Mouse (Mus musculus) limb, embryonic 13.5 days (tissue): ENCODE measurements around the gene Tceal9. TPM values are rescaled to one million over a fixed set of nuclear protein-coding genes. Genes with fewer than 3 reads are reported as not detected.
"Not testable (repeated sequence)": the region's sequence is repeated elsewhere in the genome, so short reads cannot be mapped to it uniquely, and the experiment has no call there.

Experiments
- ATAC-seq: fragments of 200-750 bp; cut with Nextera tagmentation; 2 replicates; pipeline ENCODE4 v1.8.0; 2017; ENCODE audit warnings: low read depth, moderate number of reproducible peaks, moderate TSS enrichment; ENCODE audit not compliant: low FRiP score
- H3K27ac ChIP-seq: fragments of 300-500 bp; sonication (generic); 2 replicates; pipeline ENCODE4 v1.5.1; 2015; ENCODE audit warnings: inconsistent platforms, mild to moderate bottlenecking, moderate library complexity
- H3K27me3 ChIP-seq: fragments of 300-500 bp; sonication (generic); 2 replicates; pipeline ENCODE4 v1.6.1; 2015; ENCODE audit warnings: mild to moderate bottlenecking, inconsistent platforms
- H3K36me3 ChIP-seq: fragments of 300-500 bp; sonication (generic); 2 replicates; pipeline ENCODE4 v1.6.1; 2015; ENCODE audit warnings: inconsistent platforms, mild to moderate bottlenecking, moderate library complexity
- H3K4me1 ChIP-seq: fragments of 300-500 bp; sonication (generic); 2 replicates; pipeline ENCODE4 v1.6.1; 2015; ENCODE audit warnings: inconsistent platforms
- H3K4me2 ChIP-seq: fragments of 300-500 bp; sonication (generic); replicated peaks from 2 replicates; pipeline ENCODE4 v1.6.1; 2015; ENCODE audit warnings: inconsistent platforms, mild to moderate bottlenecking, moderate library complexity
- H3K4me3 ChIP-seq: fragments of 300-500 bp; sonication (generic); 2 replicates; pipeline ENCODE4 v1.5.1; 2015; ENCODE audit warnings: moderate library complexity, mild to moderate bottlenecking, inconsistent platforms
- H3K9ac ChIP-seq: fragments of 300-500 bp; sonication (generic); 2 replicates; pipeline ENCODE4 v1.6.1; 2015; ENCODE audit warnings: mild to moderate bottlenecking, inconsistent platforms
- H3K9me3 ChIP-seq: fragments of 300-500 bp; sonication (generic); 2 replicates; pipeline ENCODE4 v1.6.1; 2016; ENCODE audit warnings: inconsistent platforms
- WGBS: fragments of 180-500 bp; shearing (Covaris S2); methylation state at CpG from one replicate; pipeline ENCODE4 v1.1.7; 2015; 5-methylcytosine and 5-hydroxymethylcytosine counted together
- polyA plus RNA-seq: library from polyadenylated mRNA; unstranded; fragments of >200 nt; fragmentation: Nextera tagmentation; extraction: Ambion mirVana; gene quantifications from 2 replicates; pipeline ENCODE4 v1.2.1, GENCODE M21; 2015

Gene Tceal9
- polyA plus RNA-seq: 709 and 736 TPM in 2 replicates

DNA sequence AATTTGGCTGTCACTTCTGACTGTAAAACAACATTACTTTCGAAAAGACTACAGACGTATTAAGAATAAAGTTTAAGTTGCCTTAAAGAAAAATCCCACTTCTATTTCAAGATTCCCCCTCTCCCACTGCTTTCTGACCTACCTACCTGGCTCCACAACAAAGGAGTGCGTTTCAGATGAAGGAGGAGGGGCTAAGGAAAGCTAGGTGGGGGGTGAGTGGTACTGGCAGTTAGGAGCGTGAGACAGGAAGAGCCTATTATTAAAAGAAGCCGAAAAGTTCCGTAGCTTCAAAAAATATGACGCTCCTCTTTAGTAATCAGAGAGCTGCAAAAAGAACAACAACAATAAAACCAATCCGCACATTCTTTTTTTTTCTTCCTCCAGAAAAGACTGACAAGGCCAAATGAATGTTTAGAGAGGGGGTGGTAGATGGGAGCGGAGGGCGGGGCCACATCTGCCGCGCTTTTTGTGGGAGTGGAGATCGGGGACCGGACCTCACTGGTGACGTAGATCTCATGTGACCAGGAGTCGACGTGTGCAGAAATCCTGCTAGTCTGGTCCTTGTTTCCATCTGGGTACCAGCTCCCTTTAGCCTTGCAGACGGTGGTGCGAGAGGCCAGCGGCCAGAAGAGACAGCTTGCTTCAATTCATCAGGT, at the start of gene Tceal9:
Gene Tceal9, plus strand, starts transcription at position 506 of the 656 bp plus-strand sequence.
- Histone ChIP-seq H3K27ac (peak within 1 kb of the TSS; percentile 84), H3K9ac (peak within 1 kb of the TSS; percentile 80), H3K36me3 (no peaks in the 10 kb centered on the region), H3K4me3 (peak within 1 kb of the TSS; percentile 59), H3K4me2 (peak within 1 kb of the TSS; percentile 60), H3K27me3 (peaks cover 8% of the 10 kb centered on the region; the same call in 1 of the 2 replicates), H3K4me1 (peaks cover 3% of the 10 kb centered on the region; the same call in 1 of the 2 replicates), H3K9me3 (no peaks in the 10 kb centered on the region)
- peak; percentile 94 for ATAC-seq
- WGBS: 21% methylated on average over 20 of the region's 20 CpGs

DNA sequence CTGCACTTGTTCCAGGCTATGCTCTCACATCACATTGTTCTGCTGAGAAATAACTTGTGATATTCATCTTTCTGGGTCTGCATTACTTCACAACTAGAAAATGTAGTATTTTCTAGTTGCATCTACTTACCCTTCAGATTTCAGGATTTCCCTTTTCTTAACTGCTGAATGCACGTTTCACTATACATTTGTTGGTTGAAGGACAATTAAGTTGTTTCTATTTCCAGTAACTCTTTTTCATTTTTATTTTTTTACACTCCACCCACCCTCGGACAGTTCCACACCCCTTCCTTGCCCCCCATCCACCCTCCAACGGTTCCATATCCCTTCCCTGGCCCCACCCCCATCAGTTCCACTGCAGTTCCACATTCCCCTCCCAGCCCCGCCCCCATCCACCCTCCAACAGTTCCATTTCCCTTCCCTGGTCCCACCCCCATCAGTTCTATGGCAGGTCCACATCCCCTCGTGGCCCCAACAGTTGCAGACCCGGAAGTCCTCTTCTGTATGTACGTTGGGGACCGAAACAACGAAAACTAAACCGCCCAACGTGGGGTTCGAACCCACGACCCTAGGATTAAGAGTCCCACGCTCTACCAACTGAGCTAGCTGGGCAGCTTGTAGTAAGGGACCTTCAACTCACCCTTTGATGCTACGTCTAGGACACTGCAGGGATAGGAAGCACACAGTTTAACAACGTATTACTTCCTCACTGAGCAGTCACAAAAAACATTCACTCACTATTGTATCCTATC, 49.5 kb upstream of the Tceal9 start:
- Histone ChIP-seq H3K4me2 (no peak overlapping the region), H3K9ac (no peak overlapping the region), H3K27ac (no peak overlapping the region), H3K9me3 (no peaks in the 10 kb centered on the region), H3K27me3 (no peaks in the 10 kb centered on the region), H3K4me1 (no peaks in the 10 kb centered on the region), H3K4me3 (no peak overlapping the region), H3K36me3 (no peaks in the 10 kb centered on the region)
- no peak for ATAC-seq
- WGBS: 83% methylated on average over 16 of the region's 16 CpGs

DNA sequence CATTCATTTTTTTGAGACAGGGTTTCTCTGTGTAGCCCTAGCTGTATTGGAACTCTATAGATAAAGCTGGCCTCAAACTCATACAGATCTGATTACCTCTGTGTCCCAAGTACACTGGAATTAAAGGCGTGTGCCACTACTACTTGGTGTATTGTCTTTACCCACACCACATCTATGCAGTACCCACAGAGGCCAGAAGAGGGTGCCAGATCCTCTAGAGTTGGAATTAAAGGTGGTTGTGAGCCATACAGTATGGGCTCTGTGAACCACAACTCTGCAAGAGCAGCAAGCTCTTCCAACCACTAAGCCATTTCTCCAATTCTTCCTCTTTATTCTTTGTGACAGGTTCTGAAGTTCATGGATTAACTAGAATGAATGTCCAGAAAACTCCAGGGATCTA, 48.0 kb upstream of the Tceal9 start:
- H3K4me2 ChIP-seq: no peak overlapping the region
- no peak overlapping the region for H3K4me3 ChIP-seq
- H3K27me3 ChIP-seq: no peaks in the 10 kb centered on the region
- no peaks in the 10 kb centered on the region for H3K9me3 ChIP-seq
- 60% methylated on average over 1 of the region's 1 CpGs for WGBS
- ATAC-seq: no peak
- no peak overlapping the region for H3K9ac ChIP-seq
- no peaks in the 10 kb centered on the region for H3K4me1 ChIP-seq
- H3K36me3 ChIP-seq: no peaks in the 10 kb centered on the region
- H3K27ac ChIP-seq: no peak overlapping the region

DNA sequence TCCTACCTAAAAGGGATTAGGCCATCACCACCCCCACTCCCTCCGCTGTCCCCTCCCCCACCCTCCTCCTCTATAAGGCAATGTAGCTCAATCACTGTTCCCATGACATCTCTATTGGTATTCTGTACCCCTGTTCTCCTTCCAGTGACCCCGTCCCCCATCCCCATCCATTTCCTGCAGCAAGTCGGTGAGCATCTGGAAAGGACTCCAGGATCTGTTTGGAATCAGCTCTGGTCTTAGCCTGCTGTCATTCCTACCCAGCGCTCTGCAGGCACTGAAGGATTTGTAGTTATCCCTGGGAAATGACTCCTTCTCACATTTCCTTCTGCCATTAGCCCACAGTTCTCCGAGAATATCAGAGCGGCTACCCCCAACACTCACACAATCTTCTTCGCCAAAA, 41.6 kb upstream of the Tceal9 start:
- WGBS: 12% methylated on average over 7 of the region's 7 CpGs
- H3K9me3 ChIP-seq: no peaks in the 10 kb centered on the region
- H3K4me1 ChIP-seq: no peaks in the 10 kb centered on the region
- H3K4me2 ChIP-seq: peak overlapping the region; percentile 64
- ATAC-seq: peak; percentile 59; the same call in 1 of the 2 replicates
- peak overlapping the region; percentile 48 for H3K4me3 ChIP-seq
- no peaks in the 10 kb centered on the region for H3K36me3 ChIP-seq
- H3K27ac ChIP-seq: no peak overlapping the region
- H3K9ac ChIP-seq: peak overlapping the region; percentile 55
- peaks cover 4% of the 10 kb centered on the region; the same call in 1 of the 2 replicates for H3K27me3 ChIP-seq

DNA sequence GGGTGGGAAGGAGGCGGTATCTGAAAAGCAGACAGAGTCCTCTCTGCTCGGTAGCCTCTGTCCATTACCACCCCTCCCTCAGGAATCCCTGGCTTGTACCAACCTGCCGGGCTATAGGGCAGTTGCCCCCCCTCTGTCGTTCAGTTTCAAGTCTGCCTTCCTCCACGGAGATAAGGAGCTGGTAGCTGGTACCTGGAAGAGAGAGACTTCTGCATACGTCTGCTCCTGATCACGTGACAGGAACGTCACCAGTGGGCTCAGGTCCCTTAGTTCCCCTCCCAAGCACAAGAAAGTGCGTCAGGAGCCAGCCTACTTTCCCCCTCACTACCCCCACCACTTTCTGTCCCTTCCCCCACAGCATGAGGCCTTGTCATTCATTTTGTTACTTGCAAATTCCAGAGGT, 41.2 kb upstream of the Tceal9 start, which contains the start of gene Tceal5:
Gene Tceal5, minus strand, starts transcription at position 213 of the 403 bp plus-strand sequence.
- no peaks in the 10 kb centered on the region for H3K4me1 ChIP-seq
- H3K9ac ChIP-seq: peak within 1 kb of the TSS; percentile 55
- H3K4me3 ChIP-seq: peak within 1 kb of the TSS; percentile 48
- no peak within 1 kb of the TSS for H3K27ac ChIP-seq
- 10% methylated on average over 9 of the region's 9 CpGs for WGBS
- ATAC-seq: peak; percentile 85
- no peaks in the 10 kb centered on the region for H3K9me3 ChIP-seq
- peak within 1 kb of the TSS; percentile 64 for H3K4me2 ChIP-seq
- peaks cover 4% of the 10 kb centered on the region; the same call in 1 of the 2 replicates for H3K27me3 ChIP-seq
- no peaks in the 10 kb centered on the region for H3K36me3 ChIP-seq

DNA sequence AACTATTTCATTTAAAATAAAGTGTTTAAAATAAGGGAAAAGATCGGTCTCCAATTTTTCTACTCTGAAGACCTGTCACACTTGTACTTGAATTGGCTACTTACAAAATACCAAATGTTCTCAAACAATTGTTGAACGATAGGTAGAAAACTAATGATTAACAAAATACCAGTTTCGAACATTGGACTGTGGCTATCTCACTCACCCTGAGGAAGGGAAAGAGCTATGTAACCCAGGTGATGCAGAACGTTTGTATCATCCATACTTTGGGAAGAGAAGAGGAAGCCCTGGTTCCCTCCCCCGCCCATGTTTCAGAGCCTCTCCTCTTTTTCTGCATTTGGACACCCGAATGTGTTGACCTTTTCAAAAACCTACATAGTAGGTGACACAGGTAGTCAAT, 40.5 kb upstream of the Tceal9 start:
- Histone ChIP-seq H3K36me3 (no peaks in the 10 kb centered on the region), H3K9me3 (no peaks in the 10 kb centered on the region), H3K9ac (no peak overlapping the region), H3K4me2 (no peak overlapping the region), H3K27me3 (peaks cover 6% of the 10 kb centered on the region; the same call in 1 of the 2 replicates), H3K4me1 (no peaks in the 10 kb centered on the region), H3K27ac (no peak overlapping the region), H3K4me3 (no peak overlapping the region)
- 74% methylated on average over 6 of the region's 6 CpGs for WGBS
- ATAC-seq: no peak

DNA sequence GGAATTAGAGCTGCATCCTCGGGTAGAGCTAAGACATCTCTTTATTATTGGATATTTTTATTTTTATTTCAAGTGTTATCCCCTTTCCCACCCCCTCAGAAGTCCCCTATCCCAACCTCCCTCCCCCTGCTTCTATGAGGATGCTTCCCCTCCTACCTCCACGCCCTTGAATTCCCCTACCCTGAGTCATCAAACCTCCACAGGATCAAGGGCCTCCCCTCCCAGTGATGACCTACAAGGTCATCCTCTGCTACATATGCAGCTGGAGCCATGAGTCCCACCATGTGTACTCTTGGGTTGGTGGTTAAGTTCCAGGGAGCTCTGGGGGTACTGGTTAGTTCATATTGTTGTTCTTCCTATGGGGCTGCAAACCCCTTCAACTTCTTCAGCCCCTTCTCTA, 31.5 kb upstream of the Tceal9 start:
- Histone ChIP-seq H3K4me3 (no peak overlapping the region), H3K9ac (no peak overlapping the region), H3K4me2 (no peak overlapping the region), H3K27ac (no peak overlapping the region), H3K36me3 (no peaks in the 10 kb centered on the region), H3K4me1 (no peaks in the 10 kb centered on the region), H3K9me3 (no peaks in the 10 kb centered on the region), H3K27me3 (peaks cover 12% of the 10 kb centered on the region; the same call in 1 of the 2 replicates)
- no peak for ATAC-seq
- 63% methylated on average over 2 of the region's 2 CpGs for WGBS

DNA sequence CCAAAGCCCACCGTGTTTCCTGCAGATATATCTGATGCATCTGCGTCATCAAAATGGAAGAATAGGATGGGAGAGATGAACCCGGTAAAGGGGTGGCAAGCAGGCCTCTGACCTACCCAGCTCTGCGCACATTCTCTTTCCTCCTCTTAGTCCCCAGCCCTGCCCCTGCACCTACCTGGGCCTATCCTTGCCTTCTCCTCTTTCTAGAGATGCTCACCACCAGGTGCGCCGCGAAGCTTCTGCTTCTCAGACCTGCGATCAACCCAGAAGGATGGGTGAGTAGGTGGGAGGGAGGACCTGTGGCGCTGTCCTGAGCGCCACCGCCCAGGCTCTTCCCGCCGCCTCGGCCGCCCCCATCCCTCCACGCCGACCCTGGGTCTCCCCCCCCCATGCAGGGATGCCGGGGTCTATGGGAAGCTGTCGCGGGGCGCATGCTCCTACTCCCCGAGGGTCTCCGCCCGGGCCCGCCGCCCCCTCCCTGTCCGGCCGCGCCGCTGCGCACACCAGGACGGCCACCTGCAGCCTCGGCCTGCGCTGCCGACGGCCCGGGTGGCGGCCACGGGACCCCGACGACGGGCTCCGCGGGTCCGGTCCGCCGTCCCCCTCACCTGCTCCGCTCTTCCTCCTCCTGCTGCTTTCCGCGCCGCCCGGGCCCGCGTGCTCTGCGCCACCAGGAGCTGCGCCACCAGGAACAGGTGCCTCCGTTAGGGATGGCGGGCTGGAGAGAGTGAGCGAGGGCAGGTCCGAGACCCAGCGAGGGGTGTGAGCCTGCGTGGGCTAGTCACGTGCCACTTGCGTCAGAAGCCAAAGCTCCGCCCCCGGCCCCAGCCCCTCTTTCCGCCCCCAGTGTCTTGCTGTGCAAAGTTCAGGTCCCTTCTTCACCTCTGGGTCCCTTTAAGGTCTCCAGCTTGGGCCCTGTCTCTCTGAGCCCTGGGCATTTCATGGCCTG, 29.9 kb upstream of the Tceal9 start, which contains the start of the genes Tceal7 and Bex1:
Gene Tceal7, plus strand, starts transcription at position 51 of the 949 bp plus-strand sequence.
Gene Bex1, minus strand, starts transcription at position 785 of the 949 bp plus-strand sequence.
- H3K27me3 ChIP-seq, H3K9ac ChIP-seq, H3K9me3 ChIP-seq, H3K27ac ChIP-seq, H3K4me1 ChIP-seq, H3K36me3 ChIP-seq: not testable (repeated sequence)
- ATAC-seq: peak; percentile 86
- Histone ChIP-seq H3K4me3 (peak within 1 kb of the TSS; percentile 42), H3K4me2 (peak within 1 kb of the TSS; percentile 59)
- WGBS: 15% methylated on average over 9 of the region's 67 CpGs

DNA sequence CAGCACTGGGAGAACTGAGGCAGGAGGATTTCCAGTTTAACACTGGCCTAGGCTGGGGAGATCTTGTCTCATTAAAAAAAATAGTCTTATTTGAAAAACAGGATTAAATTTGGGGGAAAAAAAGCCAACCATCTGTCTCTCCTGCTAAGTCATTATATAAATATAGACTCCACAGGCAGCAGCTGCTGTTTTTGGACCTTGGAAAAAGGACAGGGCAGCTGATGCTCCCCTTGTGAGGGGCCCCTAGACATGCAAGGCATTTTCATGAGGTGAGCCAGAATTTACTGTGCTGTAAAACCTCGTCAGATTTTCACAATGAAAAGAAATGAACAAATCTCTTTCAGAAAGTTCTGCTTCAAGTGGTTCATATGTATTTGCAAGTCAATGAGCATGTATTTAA, 28.6 kb upstream of the Tceal9 start:
- ATAC-seq: no peak
- no peak overlapping the region for H3K4me2 ChIP-seq
- no peaks in the 10 kb centered on the region for H3K4me1 ChIP-seq
- H3K4me3 ChIP-seq: no peak overlapping the region
- H3K9me3 ChIP-seq: no peaks in the 10 kb centered on the region
- no peak overlapping the region for H3K9ac ChIP-seq
- 31% methylated on average over 1 of the region's 1 CpGs for WGBS
- peaks cover 8% of the 10 kb centered on the region; the same call in 1 of the 2 replicates for H3K27me3 ChIP-seq
- no peaks in the 10 kb centered on the region for H3K36me3 ChIP-seq
- no peak overlapping the region for H3K27ac ChIP-seq

DNA sequence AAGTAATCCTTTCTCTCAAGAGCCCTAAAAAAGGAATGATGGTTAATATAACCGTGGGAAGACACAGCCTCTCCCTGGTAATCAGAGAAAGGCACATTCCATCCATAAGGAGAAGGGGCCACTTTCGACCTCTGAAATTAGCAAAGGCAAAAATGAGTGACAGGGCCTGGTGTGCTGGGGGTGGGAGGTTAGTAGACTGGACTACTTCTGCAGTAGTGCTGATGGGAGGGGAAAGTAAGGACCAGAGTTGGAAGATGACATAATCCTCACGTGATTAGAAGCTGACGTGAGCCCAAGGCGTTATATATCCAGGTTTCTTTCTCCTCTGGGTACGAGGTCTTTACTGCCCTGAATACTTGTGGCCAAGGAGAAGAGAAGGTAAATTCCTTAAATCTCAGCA, 21.2 kb upstream of the Tceal9 start:
- WGBS: 70% methylated on average over 6 of the region's 6 CpGs
- H3K27ac ChIP-seq: no peak overlapping the region
- ATAC-seq: no peak

DNA sequence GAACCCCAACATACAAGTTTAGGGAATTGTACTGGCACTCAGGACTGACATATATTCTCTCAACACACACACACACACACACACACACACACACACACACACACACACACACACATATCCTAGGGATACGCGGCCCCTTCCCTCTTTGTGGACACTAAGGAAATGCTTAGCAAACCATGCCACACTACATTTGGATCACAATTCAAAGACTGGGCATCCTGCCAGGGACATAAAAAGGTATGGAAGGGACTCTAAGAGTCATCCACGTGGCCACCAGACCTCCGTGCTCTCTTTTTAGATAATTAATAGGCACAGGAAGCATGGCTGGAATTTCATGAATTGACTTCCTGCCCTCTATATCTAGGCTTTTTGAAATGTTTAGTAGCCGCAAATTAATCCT, 17.1 kb upstream of the Tceal9 start:
- Histone ChIP-seq H3K9ac (no peak overlapping the region), H3K4me1 (no peaks in the 10 kb centered on the region), H3K36me3 (no peaks in the 10 kb centered on the region), H3K4me3 (no peak overlapping the region), H3K4me2 (no peak overlapping the region), H3K27me3 (peaks cover 5% of the 10 kb centered on the region; the same call in 1 of the 2 replicates), H3K27ac (no peak overlapping the region), H3K9me3 (no peaks in the 10 kb centered on the region)
- 48% methylated on average over 5 of the region's 5 CpGs for WGBS
- no peak for ATAC-seq

More for the DNA sequence above, 21.2 kb upstream of the Tceal9 start:
- H3K4me3 ChIP-seq: no peak overlapping the region
- H3K36me3 ChIP-seq: no peaks in the 10 kb centered on the region
- no peak overlapping the region for H3K4me2 ChIP-seq
- no peaks in the 10 kb centered on the region for H3K9me3 ChIP-seq
- H3K9ac ChIP-seq: no peak overlapping the region
- no peaks in the 10 kb centered on the region for H3K4me1 ChIP-seq
- H3K27me3 ChIP-seq: 0 out of 2 replicates have a peak, but pooled peaks cover 5% of the 10 kb centered on the region
